Mouse (Mus musculus): ENCODE results near the gene Ap5m1. TPM values are rescaled to one million over a fixed set of nuclear protein-coding genes. Genes with fewer than 3 reads are reported as not detected.

Gene Ap5m1
- 25.5 and 25.8 TPM in 2 replicates for polyA plus RNA-seq (2015; fragmentation: Nextera tagmentation; extraction: Ambion mirVana)

GRCm38 (mm10) chr14:49065529-49066273 lies at the start of gene Ap5m1:
TSS of gene Ap5m1 (plus strand) at chr14:49066097.
- Histone ChIP-seq H3K27me3 (no peaks in the 10 kb centered on the region), H3K27ac (replicated peaks) (peak within 1 kb of the TSS; percentile 99), H3K9me3 (no peaks in the 10 kb centered on the region), H3K9ac (replicated peaks) (peak within 1 kb of the TSS; percentile 99), H3K4me2 (replicated peaks) (peak within 1 kb of the TSS; percentile 82), H3K4me3 (peak within 1 kb of the TSS; percentile 92), H3K36me3 (no peaks in the 10 kb centered on the region), H3K4me1 (peaks cover 33% of the 10 kb centered on the region)
- under 1% methylated on average over 60 of the region's 62 CpGs for WGBS
- ATAC-seq (replicated peaks): peak; percentile 74

DNA sequence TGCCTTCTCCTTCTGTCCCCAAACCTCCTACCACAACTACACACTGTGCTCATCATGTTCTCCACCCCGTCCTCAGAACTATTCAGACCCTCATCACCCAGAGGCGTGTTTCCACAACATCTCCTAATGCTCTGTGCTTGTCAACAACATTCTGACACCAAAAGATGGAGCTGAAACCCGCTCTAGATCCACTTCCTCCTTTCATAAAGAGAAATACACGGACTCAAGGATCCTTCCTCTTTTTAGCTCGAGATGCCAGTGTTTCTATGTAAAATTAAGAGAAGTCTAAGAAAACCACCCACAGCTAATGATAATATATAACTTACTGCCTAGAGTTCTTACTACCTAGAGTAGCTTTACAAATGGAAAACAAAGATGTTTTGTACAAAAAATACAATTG lies 46.1 kb upstream of the Ap5m1 start:
- ATAC-seq (replicated peaks): no peak
- Histone ChIP-seq H3K4me2 (replicated peaks) (no peak overlapping the region), H3K9ac (replicated peaks) (no peak overlapping the region), H3K27ac (replicated peaks) (no peak overlapping the region), H3K4me1 (no peaks in the 10 kb centered on the region), H3K4me3 (no peak overlapping the region), H3K36me3 (peaks cover 30% of the 10 kb centered on the region), H3K9me3 (no peaks in the 10 kb centered on the region), H3K27me3 (no peaks in the 10 kb centered on the region)
- 93% methylated on average over 5 of the region's 5 CpGs for WGBS

DNA sequence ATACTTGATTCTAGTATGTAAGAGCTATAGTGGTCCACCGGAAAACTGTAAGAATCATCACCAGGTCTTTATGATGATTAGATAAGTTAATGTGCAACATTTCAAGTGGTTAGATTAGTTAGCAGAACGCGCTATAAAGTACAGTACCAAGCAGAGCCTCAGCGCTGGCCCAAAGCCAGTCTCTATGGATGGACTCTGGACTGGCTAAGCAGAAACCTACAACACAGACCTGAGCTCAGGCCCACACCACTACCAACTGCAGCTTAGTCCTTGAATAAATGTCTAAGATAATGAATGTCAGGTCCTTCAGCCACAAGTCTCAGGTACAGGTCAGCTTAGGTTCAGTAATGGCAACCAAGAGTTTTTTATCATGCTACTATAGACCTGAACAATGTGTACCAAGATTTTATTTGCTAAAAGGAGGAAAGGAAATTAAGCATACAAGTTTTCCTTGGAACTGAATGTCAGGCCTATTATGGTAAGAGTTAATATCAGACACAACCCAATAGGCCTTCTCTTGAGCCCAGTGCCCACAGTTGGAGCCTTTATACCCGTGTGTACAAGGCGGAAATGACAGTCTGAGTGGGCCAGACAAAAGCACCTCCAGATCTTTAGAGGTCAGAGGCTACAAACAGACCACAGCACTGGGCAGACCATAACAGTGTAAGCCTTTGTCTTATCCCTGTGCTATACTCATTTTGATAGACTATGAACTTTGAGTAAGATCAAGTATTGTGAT lies 38.7 kb upstream of the Ap5m1 start:
- Histone ChIP-seq H3K9me3 (no peaks in the 10 kb centered on the region), H3K27ac (replicated peaks) (no peak overlapping the region), H3K9ac (replicated peaks) (no peak overlapping the region), H3K27me3 (no peaks in the 10 kb centered on the region), H3K4me2 (replicated peaks) (no peak overlapping the region), H3K4me1 (no peaks in the 10 kb centered on the region), H3K4me3 (no peak overlapping the region), H3K36me3 (peaks cover 18% of the 10 kb centered on the region)
- no peak for ATAC-seq (replicated peaks)
- WGBS: 90% methylated on average over 6 of the region's 6 CpGs

- ATAC-seq (replicated peaks): no peak; the same call in 1 of the 2 replicates
- WGBS: 57% methylated on average over 3 of the region's 3 CpGs
- H3K4me3 ChIP-seq: no peak overlapping the region
- H3K27ac ChIP-seq (replicated peaks): no peak overlapping the region
- H3K27me3 ChIP-seq: no peaks in the 10 kb centered on the region
- no peaks in the 10 kb centered on the region for H3K4me1 ChIP-seq
- no peak overlapping the region for H3K9ac ChIP-seq (replicated peaks)
- no peak overlapping the region for H3K4me2 ChIP-seq (replicated peaks)
- peaks cover 18% of the 10 kb centered on the region for H3K36me3 ChIP-seq
- no peaks in the 10 kb centered on the region for H3K9me3 ChIP-seq
These were observed 38.0 kb upstream of the Ap5m1 start for GRCm38 (mm10) chr14:49027779-49028368.

DNA sequence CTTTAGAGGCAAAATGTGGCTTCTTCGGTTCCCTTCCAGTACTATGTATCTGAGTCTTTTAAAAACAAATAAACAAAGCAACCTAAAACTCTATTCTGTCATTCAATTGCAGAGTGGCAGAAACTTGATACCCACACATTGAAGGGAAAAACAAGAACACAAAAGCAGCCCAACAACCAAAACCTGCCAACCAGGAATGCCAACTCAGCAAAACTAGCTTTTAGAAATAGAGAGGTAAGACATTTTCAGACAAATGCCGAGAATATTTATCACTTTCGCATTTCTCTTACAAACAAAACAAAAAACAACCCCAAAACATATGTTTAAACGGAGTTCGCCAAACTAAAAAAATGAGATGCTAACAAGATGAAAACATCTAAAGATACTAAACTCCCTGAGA lies 36.9 kb upstream of the Ap5m1 start:
- WGBS: 89% methylated on average over 5 of the region's 5 CpGs
- ATAC-seq (replicated peaks): no peak
- H3K9ac ChIP-seq (replicated peaks): no peak overlapping the region

DNA sequence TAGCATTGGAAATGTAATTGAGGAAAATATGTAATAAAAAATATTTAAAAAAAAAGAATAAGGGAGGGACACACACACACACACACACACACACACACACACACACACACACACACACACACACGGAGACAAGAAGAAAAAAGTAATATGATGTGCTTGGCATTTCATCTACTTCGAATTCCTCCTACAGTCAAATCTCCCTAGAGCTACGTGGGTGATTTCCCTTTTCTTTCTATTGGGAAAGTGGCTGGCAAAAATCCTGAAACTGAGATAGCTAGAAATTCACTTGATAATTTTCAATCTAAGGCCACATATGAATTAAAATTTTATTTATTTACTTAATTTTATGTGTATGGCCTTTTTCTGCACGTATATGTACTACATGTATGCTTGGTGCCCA lies 20.3 kb upstream of the Ap5m1 start:
- Histone ChIP-seq H3K9ac (replicated peaks) (no peak overlapping the region), H3K36me3 (peaks cover 4% of the 10 kb centered on the region; the same call in 1 of the 2 replicates), H3K9me3 (no peaks in the 10 kb centered on the region), H3K27me3 (no peaks in the 10 kb centered on the region), H3K4me1 (no peaks in the 10 kb centered on the region), H3K4me2 (replicated peaks) (no peak overlapping the region), H3K27ac (replicated peaks) (no peak overlapping the region), H3K4me3 (no peak overlapping the region)
- 92% methylated on average over 4 of the region's 4 CpGs for WGBS
- no peak for ATAC-seq (replicated peaks)

More for the DNA sequence above, 36.9 kb upstream of the Ap5m1 start:
- Histone ChIP-seq H3K4me3 (no peak overlapping the region), H3K9me3 (no peaks in the 10 kb centered on the region), H3K4me2 (replicated peaks) (no peak overlapping the region), H3K36me3 (peaks cover 22% of the 10 kb centered on the region), H3K4me1 (no peaks in the 10 kb centered on the region), H3K27me3 (no peaks in the 10 kb centered on the region), H3K27ac (replicated peaks) (no peak overlapping the region)

DNA sequence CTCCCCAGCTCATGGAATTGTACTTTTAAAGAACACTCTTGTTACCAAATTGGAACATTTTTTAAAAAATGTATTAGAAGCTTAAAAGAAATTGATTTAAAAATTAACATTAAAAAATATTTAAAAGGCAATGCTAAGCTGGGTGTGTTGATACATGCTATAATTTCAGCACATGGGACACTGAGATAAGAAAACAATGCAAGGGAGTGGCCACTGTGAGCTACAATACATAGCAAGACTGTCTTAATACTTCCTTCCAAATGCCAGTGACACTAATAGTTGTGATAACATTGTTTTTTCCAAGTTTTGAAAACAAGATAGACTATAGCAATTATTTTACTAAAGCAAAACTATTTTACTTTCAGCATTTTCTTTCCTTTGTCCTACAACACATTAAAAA lies 16.4 kb upstream of the Ap5m1 start:
- Histone ChIP-seq H3K4me2 (replicated peaks) (no peak overlapping the region), H3K4me3 (no peak overlapping the region), H3K9me3 (no peaks in the 10 kb centered on the region), H3K27ac (replicated peaks) (no peak overlapping the region), H3K9ac (replicated peaks) (no peak overlapping the region), H3K4me1 (0 out of 2 replicates have a peak, but pooled peaks cover 3% of the 10 kb centered on the region), H3K36me3 (peaks cover 8% of the 10 kb centered on the region; the same call in 1 of the 2 replicates), H3K27me3 (no peaks in the 10 kb centered on the region)
- ATAC-seq (replicated peaks): no peak

GRCm38 (mm10) chr14:49063838-49064237 lies 2.1 kb upstream of the Ap5m1 start:
- Histone ChIP-seq H3K4me2 (replicated peaks) (no peak overlapping the region; the same call in 1 of the 2 replicates), H3K27ac (replicated peaks) (no peak overlapping the region), H3K9me3 (no peaks in the 10 kb centered on the region), H3K9ac (replicated peaks) (no peak overlapping the region), H3K4me3 (no peak overlapping the region), H3K4me1 (peaks cover 33% of the 10 kb centered on the region), H3K27me3 (no peaks in the 10 kb centered on the region), H3K36me3 (no peaks in the 10 kb centered on the region)
- ATAC-seq (replicated peaks): no peak
- 88% methylated on average over 2 of the region's 2 CpGs for WGBS

DNA sequence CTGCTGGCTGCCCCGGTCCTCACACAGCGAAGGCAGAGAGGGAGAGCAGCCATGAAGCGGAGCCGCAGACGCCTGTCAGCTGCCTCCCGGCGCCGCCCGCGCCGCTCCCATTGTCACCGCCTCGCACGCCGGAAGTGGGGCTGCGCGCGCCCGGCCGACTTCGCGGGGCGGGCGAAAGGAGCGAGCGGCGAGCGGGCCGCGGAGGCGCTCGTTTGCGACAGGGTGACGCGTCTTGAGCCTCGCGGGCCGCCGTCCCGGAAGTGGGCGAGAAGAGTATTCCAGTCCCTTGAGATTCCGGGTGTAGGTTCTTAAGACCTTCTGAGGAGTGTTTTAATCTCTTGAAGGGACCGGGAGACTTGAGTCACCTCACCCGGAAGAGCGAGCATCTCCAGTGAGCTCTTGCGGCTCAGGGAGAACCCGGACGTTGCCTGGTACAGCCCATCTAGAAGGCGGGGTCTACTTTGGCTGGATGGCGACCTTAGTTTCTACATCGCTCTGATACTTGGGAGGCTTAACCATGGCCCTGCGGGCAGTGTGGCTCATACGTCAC lies 452 bp downstream of the Ap5m1 start, which contains the start of gene Exoc5:
Exoc5 (minus strand) TSS at position 380 of the 550 bp plus-strand sequence.
- Histone ChIP-seq H3K4me1 (peaks cover 33% of the 10 kb centered on the region), H3K9me3 (no peaks in the 10 kb centered on the region), H3K27me3 (no peaks in the 10 kb centered on the region), H3K36me3 (no peaks in the 10 kb centered on the region), H3K27ac (replicated peaks) (peak within 1 kb of the TSS; percentile 99), H3K4me3 (peak within 1 kb of the TSS; percentile 92), H3K4me2 (replicated peaks) (peak within 1 kb of the TSS; percentile 82), H3K9ac (replicated peaks) (peak within 1 kb of the TSS; percentile 99)
- WGBS: under 1% methylated on average over 53 of the region's 53 CpGs
- peak; percentile 97 for ATAC-seq (replicated peaks)

DNA sequence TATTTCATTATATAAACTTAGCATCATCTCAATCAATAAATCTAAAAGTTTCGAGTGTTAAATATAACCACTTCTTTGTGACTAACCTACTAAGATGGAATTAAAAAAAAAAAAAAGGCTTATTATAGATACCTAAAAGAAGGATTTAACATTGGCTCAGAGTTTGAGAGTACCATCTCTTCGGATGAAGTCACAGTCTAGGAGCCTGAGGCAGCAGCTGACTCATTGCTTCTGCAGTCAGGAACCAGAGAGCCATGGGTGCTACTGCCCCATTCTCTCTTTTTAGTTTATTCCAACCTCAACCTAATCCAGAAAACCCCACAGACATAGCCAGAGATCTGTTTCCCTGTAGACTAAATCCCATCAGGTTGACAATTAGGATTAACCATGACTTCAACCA lies 6.9 kb downstream of the Ap5m1 start:
- peaks cover 14% of the 10 kb centered on the region; the same call in 1 of the 2 replicates for H3K36me3 ChIP-seq
- H3K4me3 ChIP-seq: no peak overlapping the region
- H3K27me3 ChIP-seq: no peaks in the 10 kb centered on the region
- H3K4me2 ChIP-seq (replicated peaks): no peak overlapping the region
- ATAC-seq (replicated peaks): no peak
- no peak overlapping the region for H3K9ac ChIP-seq (replicated peaks)
- peaks cover 2% of the 10 kb centered on the region for H3K4me1 ChIP-seq
- H3K27ac ChIP-seq (replicated peaks): no peak overlapping the region
- WGBS: 89% methylated on average over 2 of the region's 2 CpGs
- H3K9me3 ChIP-seq: no peaks in the 10 kb centered on the region

GRCm38 (mm10) chr14:49073896-49074295 lies 8.0 kb downstream of the Ap5m1 start:
- Histone ChIP-seq H3K4me2 (replicated peaks) (no peak overlapping the region), H3K9ac (replicated peaks) (no peak overlapping the region), H3K36me3 (peaks cover 14% of the 10 kb centered on the region; the same call in 1 of the 2 replicates), H3K4me1 (no peaks in the 10 kb centered on the region), H3K4me3 (no peak overlapping the region), H3K9me3 (no peaks in the 10 kb centered on the region), H3K27ac (replicated peaks) (no peak overlapping the region), H3K27me3 (no peaks in the 10 kb centered on the region)
- WGBS: 93% methylated on average over 7 of the region's 7 CpGs
- ATAC-seq (replicated peaks): no peak

- no peak overlapping the region for H3K27ac ChIP-seq (replicated peaks)
- H3K36me3 ChIP-seq: peaks cover 14% of the 10 kb centered on the region; the same call in 1 of the 2 replicates
- no peak overlapping the region for H3K4me2 ChIP-seq (replicated peaks)
- H3K9ac ChIP-seq (replicated peaks): no peak overlapping the region
- WGBS: 74% methylated on average over 2 of the region's 2 CpGs
- no peaks in the 10 kb centered on the region for H3K9me3 ChIP-seq
- H3K4me1 ChIP-seq: no peaks in the 10 kb centered on the region
- H3K27me3 ChIP-seq: no peaks in the 10 kb centered on the region
- H3K4me3 ChIP-seq: no peak overlapping the region
- no peak for ATAC-seq (replicated peaks)
These were observed 8.5 kb downstream of the Ap5m1 start for GRCm38 (mm10) chr14:49074361-49074760.
